Mouse (Mus musculus) liver, postnatal 0 days (tissue): ENCODE measurements around the gene Herc4. TPM values are rescaled to one million over a fixed set of nuclear protein-coding genes. Genes with fewer than 3 reads are reported as not detected.
"Not testable (repeated sequence)": the region's sequence is repeated elsewhere in the genome, so short reads cannot be mapped to it uniquely, and the experiment has no call there.

ENCODE experiments used
- ATAC-seq: fragments of 200-750 bp; cut with Nextera tagmentation; 2 replicates; pipeline ENCODE4 v1.8.0; 2017; ENCODE audit warnings: mild to moderate bottlenecking, moderate library complexity
- DNase-seq: peaks from one replicate; pipeline ENCODE4 v3.0.0-alpha.2; 2016
- H3K27ac ChIP-seq: fragments of 300-500 bp; sonication (generic); 2 replicates; pipeline ENCODE4 v1.5.1; 2014; ENCODE audit warnings: antibody characterized with exemption, moderate library complexity, mild to moderate bottlenecking, low read depth
- H3K27me3 ChIP-seq: fragments of 300-500 bp; sonication (generic); 2 replicates; pipeline ENCODE4 v1.6.1; 2014; ENCODE audit warnings: low read length, control low read depth, mixed read lengths; ENCODE audit not compliant: insufficient read depth
- H3K36me3 ChIP-seq: fragments of 300-500 bp; sonication (generic); replicated peaks from 2 replicates; pipeline ENCODE4 v1.6.1; 2014; ENCODE audit warnings: mild to moderate bottlenecking, control low read depth, low read length, moderate library complexity, mixed read lengths; ENCODE audit not compliant: insufficient read depth
- H3K4me1 ChIP-seq: fragments of 300-500 bp; sonication (generic); 2 replicates; pipeline ENCODE4 v1.6.1; 2014; ENCODE audit warnings: antibody characterized with exemption, mild to moderate bottlenecking, control low read depth; ENCODE audit not compliant: insufficient read depth
- H3K4me2 ChIP-seq: fragments of 300-500 bp; sonication (generic); 2 replicates; pipeline ENCODE4 v1.6.1; 2014; ENCODE audit warnings: low read depth, mild to moderate bottlenecking, low read length, moderate library complexity, mixed read lengths
- H3K4me3 ChIP-seq: fragments of 300-500 bp; sonication (generic); 2 replicates; pipeline ENCODE4 v1.5.1; 2014; ENCODE audit warnings: low read depth, low read length
- H3K9ac ChIP-seq: fragments of 300-500 bp; sonication (generic); replicated peaks from 2 replicates; pipeline ENCODE4 v1.6.1; 2014; ENCODE audit warnings: mild to moderate bottlenecking, moderate library complexity
- H3K9me3 ChIP-seq: fragments of 300-500 bp; sonication (generic); 2 replicates; pipeline ENCODE4 v1.6.1; 2016; ENCODE audit warnings: mild to moderate bottlenecking, control low read depth, low read length, mixed read lengths
- CTCF ChIP-seq: sonication (generic); IDR thresholded peaks from 2 replicates; pipeline ENCODE4 v1.5.1; 2016; ENCODE audit warnings: antibody characterized with exemption, low read depth
- EP300 ChIP-seq: IDR thresholded peaks from 2 replicates; pipeline ENCODE4 v1.6.1; 2016; ENCODE audit warnings: antibody characterized with exemption, low read depth, mild to moderate bottlenecking
- WGBS: fragments of 180-500 bp; shearing (Covaris S2); extraction: QIAGEN DNeasy Blood & Tissue Kit; methylation state at CpG from one replicate; pipeline ENCODE4 v1.1.7; 2014; ENCODE audit not compliant: insufficient replicate concordance; 5-methylcytosine and 5-hydroxymethylcytosine counted together
- polyA plus RNA-seq: library from polyadenylated mRNA; unstranded; fragments of >200 nt; fragmentation: Nextera tagmentation; extraction: Ambion mirVana; gene quantifications from 2 replicates; pipeline ENCODE4 v1.2.1, GENCODE M21; 2015

Gene Herc4
- polyA plus RNA-seq, 1 experiment from 2014 or later: 22.9 TPM

DNA sequence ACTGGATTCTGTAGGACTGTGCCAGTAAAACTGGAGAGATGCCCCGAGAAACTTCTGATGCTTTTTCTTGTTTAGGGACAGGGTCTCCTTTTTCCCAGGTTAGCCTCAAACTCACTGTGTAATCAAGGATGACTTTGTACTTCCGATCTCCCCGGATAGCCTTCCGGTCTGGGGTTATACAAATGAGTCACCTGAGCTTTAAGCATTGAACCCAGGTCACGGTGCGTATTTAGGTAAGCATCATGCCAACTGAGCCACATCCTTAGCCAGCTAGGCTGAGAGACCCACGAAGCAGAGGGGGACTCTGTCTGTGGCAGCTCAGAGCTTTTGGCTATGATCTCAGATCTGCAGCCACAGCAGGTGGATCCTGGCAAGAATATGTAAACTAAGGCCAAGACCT lies 107.1 kb downstream of the Herc4 start:
- H3K4me1 ChIP-seq: no peaks in the 10 kb centered on the region
- H3K9ac ChIP-seq: no peak overlapping the region
- no peaks in the 10 kb centered on the region for H3K27me3 ChIP-seq
- H3K4me3 ChIP-seq: no peak overlapping the region
- H3K36me3 ChIP-seq: no peaks in the 10 kb centered on the region
- H3K9me3 ChIP-seq: peaks cover 3% of the 10 kb centered on the region; the same call in 1 of the 2 replicates
- H3K27ac ChIP-seq: no peak overlapping the region
- DNase-seq: no peak
- no peak overlapping the region for H3K4me2 ChIP-seq
- no peak for ATAC-seq
- TF ChIP-seq CTCF (no peak), EP300 (no peak)
- 88% methylated on average over 7 of the region's 7 CpGs for WGBS

DNA sequence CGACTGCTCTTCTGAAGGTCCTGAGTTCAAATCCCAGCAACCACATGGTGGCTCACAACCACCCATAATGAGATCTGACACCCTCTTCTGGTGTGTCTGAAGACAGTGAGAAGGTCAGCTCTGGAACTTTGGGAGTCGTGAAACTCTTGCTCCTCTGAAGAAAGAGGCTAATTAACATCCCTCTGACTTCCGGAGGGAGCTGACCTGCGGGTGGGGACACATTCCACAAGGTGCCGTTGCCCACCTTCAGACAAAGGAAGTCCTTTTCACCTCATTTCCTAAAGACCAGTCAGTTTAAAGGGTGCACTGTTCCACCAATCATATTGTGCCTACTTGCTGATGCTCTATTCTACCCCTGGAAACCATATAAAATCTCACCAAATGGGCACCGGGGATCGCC lies 107.5 kb downstream of the Herc4 start:
- H3K9ac ChIP-seq, H3K27ac ChIP-seq, H3K4me2 ChIP-seq, H3K9me3 ChIP-seq, ATAC-seq, H3K36me3 ChIP-seq, DNase-seq, H3K4me3 ChIP-seq, H3K4me1 ChIP-seq, H3K27me3 ChIP-seq: not testable (repeated sequence)
- WGBS: 82% methylated on average over 7 of the region's 7 CpGs

DNA sequence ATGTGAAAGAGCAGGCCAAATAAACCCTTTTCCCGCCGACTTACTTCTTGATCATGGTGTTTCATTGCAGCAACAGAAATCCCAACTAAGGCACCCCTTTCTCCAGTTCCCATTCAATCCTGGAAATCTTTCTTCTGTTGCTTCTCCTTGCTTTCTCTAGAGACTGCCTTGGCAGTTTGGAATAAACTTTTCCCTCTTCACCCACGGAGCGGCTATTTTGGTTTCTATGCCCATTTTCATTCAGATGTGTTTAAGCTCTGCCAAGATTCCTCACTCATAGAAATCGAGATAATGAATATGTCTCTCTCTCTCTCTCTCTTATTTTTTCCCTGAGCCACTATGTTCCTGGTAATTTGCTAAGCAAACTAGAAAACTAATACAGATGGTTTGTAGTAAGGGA lies 108.5 kb downstream of the Herc4 start:
- no peak overlapping the region for H3K4me2 ChIP-seq
- H3K4me3 ChIP-seq: no peak overlapping the region
- WGBS: 80% methylated on average over 5 of the region's 5 CpGs
- no peak overlapping the region for H3K27ac ChIP-seq
- no peaks in the 10 kb centered on the region for H3K4me1 ChIP-seq
- DNase-seq (no peak), ATAC-seq (no peak)
- H3K27me3 ChIP-seq: no peaks in the 10 kb centered on the region
- TF ChIP-seq CTCF (no peak), EP300 (no peak)
- H3K9ac ChIP-seq: no peak overlapping the region
- peaks cover 3% of the 10 kb centered on the region; the same call in 1 of the 2 replicates for H3K9me3 ChIP-seq
- no peaks in the 10 kb centered on the region for H3K36me3 ChIP-seq

DNA sequence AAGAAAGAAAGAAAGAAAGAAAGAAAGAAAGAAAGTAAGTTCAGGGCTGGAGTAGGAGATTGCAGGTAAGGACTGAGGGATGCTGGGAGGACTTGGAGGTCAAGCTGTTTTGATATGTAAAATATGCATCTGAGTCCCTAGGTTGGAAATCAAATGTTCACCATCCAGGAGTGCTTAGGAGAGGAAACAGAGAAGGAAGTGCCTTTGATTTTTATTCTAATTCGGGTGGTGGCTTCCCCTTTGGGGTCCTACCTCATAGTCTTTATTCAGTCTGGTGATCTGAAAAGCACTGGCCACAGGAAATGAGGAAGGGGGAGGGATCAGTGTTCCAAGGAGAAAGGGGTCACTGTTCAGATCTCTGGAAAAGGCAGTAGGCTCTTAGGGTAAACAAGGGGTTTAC lies 116.9 kb downstream of the Herc4 start:
- H3K4me2 ChIP-seq: no peak overlapping the region
- DNase-seq: no peak
- H3K36me3 ChIP-seq: no peaks in the 10 kb centered on the region
- no peaks in the 10 kb centered on the region for H3K4me1 ChIP-seq
- H3K9me3 ChIP-seq: 0 out of 2 replicates have a peak, but pooled peaks cover 4% of the 10 kb centered on the region
- H3K9ac ChIP-seq: no peak overlapping the region
- H3K27me3 ChIP-seq: no peaks in the 10 kb centered on the region
- TF ChIP-seq CTCF (no peak), EP300 (no peak)
- H3K4me3 ChIP-seq: no peak overlapping the region
- no peak overlapping the region for H3K27ac ChIP-seq
- WGBS: 25% methylated on average over 1 of the region's 1 CpGs
- no peak for ATAC-seq

DNA sequence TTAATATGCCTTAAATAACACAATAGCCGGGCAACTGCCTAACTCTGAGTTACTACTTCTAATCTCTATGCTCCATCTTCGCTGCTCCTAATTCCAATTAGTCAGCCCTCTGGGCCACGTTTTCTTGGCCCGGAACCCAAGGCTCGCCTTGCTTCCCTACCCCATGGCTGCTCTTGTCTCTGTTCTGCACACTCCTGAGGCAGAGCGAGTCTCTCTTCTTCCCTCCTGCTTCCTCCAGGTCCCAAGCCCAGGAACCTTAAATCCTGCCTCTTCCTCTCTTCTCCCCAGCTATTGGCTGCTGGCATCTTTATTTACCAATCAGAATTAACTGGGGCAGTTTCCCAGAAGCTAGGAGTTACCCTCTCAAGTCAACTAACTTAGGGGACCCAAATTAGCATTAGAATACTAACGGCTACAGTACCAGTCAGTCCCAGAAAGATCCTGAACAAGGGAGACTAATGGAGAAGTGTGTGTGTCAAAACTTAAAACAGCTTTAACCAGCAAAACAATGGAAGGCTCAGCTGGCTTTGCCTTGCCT lies 122.4 kb downstream of the Herc4 start:
- Histone ChIP-seq H3K9ac (no peak overlapping the region), H3K4me3 (no peak overlapping the region), H3K36me3 (no peaks in the 10 kb centered on the region), H3K9me3 (0 out of 2 replicates have a peak, but pooled peaks cover 4% of the 10 kb centered on the region), H3K27me3 (no peaks in the 10 kb centered on the region), H3K4me1 (no peaks in the 10 kb centered on the region), H3K27ac (no peak overlapping the region), H3K4me2 (no peak overlapping the region)
- no peak for ATAC-seq
- no peak for TF ChIP-seq EP300
- TF ChIP-seq CTCF: no peak
- WGBS: 61% methylated on average over 7 of the region's 7 CpGs
- DNase-seq: no peak

DNA sequence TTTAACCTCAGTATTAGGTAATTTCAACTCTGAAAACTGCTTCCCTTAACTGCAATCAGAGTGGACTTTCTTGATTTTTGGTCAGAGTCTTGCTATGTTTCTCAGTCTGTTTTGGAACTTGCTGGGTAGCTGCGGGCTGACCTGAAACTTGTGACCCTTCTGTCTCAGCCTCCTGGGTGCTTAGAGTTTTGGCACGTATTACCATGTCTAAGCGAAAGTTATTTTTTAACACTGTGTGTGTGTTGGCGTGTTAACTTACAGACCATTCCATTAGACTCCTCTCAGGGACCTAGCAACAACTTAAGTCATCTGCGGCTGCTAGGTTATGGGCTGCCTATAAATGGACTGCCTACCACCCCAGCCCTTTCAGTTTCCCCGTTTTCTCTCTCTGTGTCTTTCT lies 123.8 kb downstream of the Herc4 start:
- Histone ChIP-seq H3K9ac (no peak overlapping the region), H3K4me2 (no peak overlapping the region), H3K4me3 (no peak overlapping the region), H3K36me3 (no peaks in the 10 kb centered on the region), H3K27ac (no peak overlapping the region), H3K27me3 (no peaks in the 10 kb centered on the region), H3K4me1 (no peaks in the 10 kb centered on the region), H3K9me3 (0 out of 2 replicates have a peak, but pooled peaks cover 4% of the 10 kb centered on the region)
- WGBS: 69% methylated on average over 6 of the region's 6 CpGs
- DNase-seq (no peak), ATAC-seq (no peak)
- TF ChIP-seq EP300 (no peak), CTCF (no peak)

Other genes starting within 250 kb of the Herc4 start
- gene Hnrnph3, start 219.6 kb upstream of the Herc4 start, polyA plus RNA-seq: 12.1 and 12.4 TPM in 2 replicates
- 15.0 and 17.3 TPM in 2 replicates for gene Pbld2, start 219.5 kb upstream of the Herc4 start, polyA plus RNA-seq
- gene Pbld1, start 183.6 kb upstream of the Herc4 start, polyA plus RNA-seq: 66.9 and 67.6 TPM in 2 replicates
- 0.08 and 0.61 TPM in 2 replicates for gene Atoh7, start 144.2 kb upstream of the Herc4 start, polyA plus RNA-seq
- 0.04 and 0.18 TPM in 2 replicates for gene Mypn, start 39.9 kb upstream of the Herc4 start, polyA plus RNA-seq
- gene Sirt1, start 137.9 kb downstream of the Herc4 start, polyA plus RNA-seq: 2.8 and 3.1 TPM in 2 replicates
- 14.8 and 15.4 TPM in 2 replicates for gene Dnajc12, start 138.6 kb downstream of the Herc4 start, polyA plus RNA-seq
- gene Gm7075, start 178.0 kb downstream of the Herc4 start, polyA plus RNA-seq: not detected in 2 replicates
- 0.05 TPM in 1 of 2 replicates, not detected in the other for gene Ctnna3, start 186.3 kb downstream of the Herc4 start, polyA plus RNA-seq